Mouse (Mus musculus): ENCODE measurements around the gene Mob3c. TPM values are rescaled to one million over a fixed set of nuclear protein-coding genes. Genes with fewer than 3 reads are reported as not detected.

Gene Mob3c
- total RNA-seq (2023), result 10 to 100 TPM; 18.5 to 27.8 TPM

GRCm38 (mm10) chr4:115827888-115828571 is at the start of gene Mob3c:
TSS of gene Mob3c (plus strand) at chr4:115828092.

GRCm38 (mm10) chr4:115780918-115781317 is 47.0 kb upstream of the Mob3c start, which contains the start of gene Tex38:
TSS of gene Tex38 (minus strand) at chr4:115781018.

GRCm38 (mm10) chr4:115784769-115785510 is 43.0 kb upstream of the Mob3c start, which contains the start of gene Atpaf1:
TSS of gene Atpaf1 (plus strand) at chr4:115784812.

GRCm38 (mm10) chr4:115838696-115839641 is 11.1 kb downstream of the Mob3c start, which contains the start of gene Mknk1:
TSS of gene Mknk1 (plus strand) at chr4:115839198.

GRCm38 (mm10) chr4:115884022-115884421 is 56.1 kb downstream of the Mob3c start, which contains the start of gene Kncn:
TSS of gene Kncn (plus strand) at chr4:115884400.

Other genes with a start within 250 kb of the Mob3c start
- gene Cyp4a32, start 227.1 kb upstream of the Mob3c start, total RNA-seq (2023), result not detected
- gene Cyp4b1, start 180.4 kb upstream of the Mob3c start, total RNA-seq (2023), result not detected
- 10 to 100 TPM; 37.6 to 44.0 TPM for gene Efcab14, start 90.3 kb upstream of the Mob3c start, total RNA-seq (2023)
- gene Tex38, start 47.1 kb upstream of the Mob3c start, total RNA-seq (2023), result under 1 TPM; 0.77 to 0.96 TPM
- gene Atpaf1, start 43.3 kb upstream of the Mob3c start, total RNA-seq (2023), result 10 to 100 TPM; 26.5 to 27.4 TPM
- 10 to 100 TPM; 67.6 to 68.0 TPM for gene Mknk1, start 11.1 kb downstream of the Mob3c start, total RNA-seq (2023)
- gene Kncn, start 56.3 kb downstream of the Mob3c start, total RNA-seq (2023), result 1 to 10 TPM in 1 of 2 experiments, under 1 TPM in 1; 0.56 to 1.6 TPM
- gene 6430628N08Rik, start 62.6 kb downstream of the Mob3c start, total RNA-seq (2023), result not detected
- gene Dmbx1, start 111.8 kb downstream of the Mob3c start, total RNA-seq (2023), result not detected
- gene Faah, start 189.8 kb downstream of the Mob3c start, total RNA-seq (2023), result 100 to 1,000 TPM; 134 to 137 TPM
- gene Nsun4, start 225.8 kb downstream of the Mob3c start, total RNA-seq (2023), result 10 to 100 TPM; 39.9 to 42.2 TPM
- gene Uqcrh, start 247.0 kb downstream of the Mob3c start, total RNA-seq (2023), result 100 to 1,000 TPM; 373 to 376 TPM
- gene Lrrc41, start 247.2 kb downstream of the Mob3c start, total RNA-seq (2023), result 10 to 100 TPM; 28.2 to 33.2 TPM

Measured in T-cell, adult 66 days (primary cell).